Mouse (Mus musculus): Measurements from ENCODE around the gene Gls2. TPM values are rescaled to one million over a fixed set of nuclear protein-coding genes. Genes with fewer than 3 reads are reported as not detected.

Gene Gls2
- total RNA-seq, 2 experiments from 2014 or later = 15.0 to 16.7 TPM

DNA sequence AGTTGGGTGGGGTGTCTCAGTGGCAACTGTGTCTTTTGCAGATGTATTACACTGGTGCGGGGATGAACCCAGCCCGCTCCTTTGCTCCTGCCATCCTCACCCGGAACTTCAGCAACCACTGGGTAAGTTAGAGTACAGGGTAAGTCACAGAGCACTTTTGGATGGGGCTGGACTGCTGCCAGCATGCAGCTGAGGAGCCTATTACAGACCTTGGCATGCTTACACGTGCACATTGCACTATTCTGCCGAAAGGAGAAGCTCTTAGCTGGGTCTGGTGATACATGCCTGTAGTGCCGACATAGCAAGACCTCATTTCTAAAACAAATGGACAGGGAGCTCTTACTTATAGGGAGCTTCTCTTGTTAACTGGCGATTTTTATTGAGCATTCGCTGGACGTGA lies 33.3 kb downstream of the Gls2 start:
- peak; percentile 35; the same call in 1 of the 2 replicates for ATAC-seq (replicated peaks; ENCODE audit: low FRiP score, low TSS enrichment, poor library complexity, severe bottlenecking)

DNA sequence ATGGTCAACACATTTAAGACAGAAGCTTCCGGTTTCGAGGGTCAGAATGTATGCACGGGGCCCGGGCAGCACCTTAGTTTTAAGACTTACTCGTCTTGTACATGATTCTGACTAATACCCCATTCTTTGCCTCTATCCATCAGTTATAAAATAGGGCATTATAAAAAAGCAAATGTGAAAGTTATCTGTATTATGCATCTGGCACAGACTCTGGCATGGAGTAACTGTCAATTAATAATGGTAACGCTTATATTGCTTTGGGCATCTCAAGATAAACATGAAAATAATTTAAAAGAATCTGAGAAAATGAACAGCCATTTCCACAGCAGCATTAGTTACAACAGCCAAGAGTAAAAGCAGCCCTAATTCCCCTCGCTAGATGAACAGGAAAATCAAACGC lies 33.8 kb downstream of the Gls2 start:
- ATAC-seq (replicated peaks; ENCODE audit: low FRiP score, low TSS enrichment, poor library complexity, severe bottlenecking) = 0 out of 2 replicates have a peak, but pooled peaks have one; percentile 24

DNA sequence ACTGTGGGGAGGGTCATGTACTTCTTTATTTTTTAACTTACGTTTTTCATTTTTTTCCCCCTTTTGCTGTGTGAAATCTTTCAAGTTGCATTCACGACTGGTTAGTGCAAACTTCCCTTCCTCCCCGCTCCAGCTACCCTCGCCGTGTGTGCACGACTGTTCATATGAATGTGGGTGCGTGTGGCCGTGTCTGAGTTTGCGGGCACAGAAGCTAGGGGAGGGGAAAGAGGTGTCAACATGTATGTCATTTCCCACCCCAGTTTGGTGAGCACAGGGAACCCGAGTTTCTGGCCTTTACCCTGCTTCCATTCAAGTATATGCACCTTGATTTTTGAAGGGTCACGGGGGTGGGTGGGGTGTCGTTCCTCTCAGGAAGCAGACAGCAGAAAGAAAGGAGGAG lies 36.3 kb downstream of the Gls2 start:
- ATAC-seq (replicated peaks; ENCODE audit: low FRiP score, low TSS enrichment, poor library complexity, severe bottlenecking) = no peak

DNA sequence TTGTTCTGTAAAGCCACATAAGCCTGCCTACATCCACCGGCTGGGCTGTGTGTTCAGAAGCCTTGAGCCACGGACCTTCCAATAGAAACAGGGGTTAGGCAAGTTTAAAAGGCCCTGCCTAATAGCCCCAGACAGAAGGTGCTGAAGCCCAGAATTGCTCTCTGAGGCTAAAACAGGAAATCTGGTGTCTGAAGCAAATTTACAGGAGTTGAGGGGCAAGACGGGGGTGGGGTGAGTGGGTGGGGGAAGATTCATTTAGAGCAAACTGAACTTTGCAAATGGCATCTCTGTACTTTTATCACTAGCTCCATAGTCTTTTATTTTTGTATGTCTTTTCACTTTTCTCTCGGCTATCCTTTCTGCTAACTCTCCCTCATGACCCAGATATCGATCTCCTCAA lies 36.9 kb downstream of the Gls2 start:
- ATAC-seq (replicated peaks; ENCODE audit: low FRiP score, low TSS enrichment, poor library complexity, severe bottlenecking) = no peak

DNA sequence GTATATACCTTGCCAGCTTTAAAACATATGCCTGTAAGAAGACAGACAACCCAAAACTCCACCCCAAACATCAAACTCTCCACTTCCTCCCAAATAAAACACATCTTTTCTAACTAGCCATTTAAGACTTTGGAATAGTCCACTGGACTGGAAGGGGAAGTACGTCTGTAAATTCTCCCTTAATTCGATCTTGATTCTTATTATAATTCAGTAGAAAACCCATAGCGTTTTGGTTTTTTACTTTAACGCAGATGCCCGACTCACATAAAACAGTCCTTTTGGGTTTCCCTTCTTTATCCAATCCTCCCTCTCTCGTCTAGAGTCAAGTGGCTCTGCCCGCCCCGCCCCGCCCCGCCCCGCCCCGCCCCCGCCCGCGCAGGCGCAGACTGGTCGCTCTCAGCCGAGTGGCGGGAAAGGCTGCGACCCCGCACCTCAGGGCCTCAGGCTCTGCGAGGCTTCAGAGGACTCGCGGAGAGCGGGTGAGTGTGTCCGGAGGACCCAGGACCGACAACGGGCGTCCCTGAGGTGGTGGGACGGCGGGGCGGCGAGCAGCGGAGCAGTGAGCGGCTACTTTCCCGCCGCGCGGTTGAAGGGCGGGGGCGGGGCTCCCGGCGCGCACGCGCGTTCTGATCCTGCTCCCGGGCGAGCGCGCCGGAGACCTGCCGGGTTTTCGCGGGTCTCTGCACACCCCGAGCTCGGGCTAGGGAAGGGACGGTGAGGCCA lies 37.6 kb downstream of the Gls2 start, which contains the start of gene Timeless:
Gene Timeless (plus strand): TSS at position 369 of the 723 bp plus-strand sequence.
- peak; percentile 46 for ATAC-seq (replicated peaks; ENCODE audit: low FRiP score, low TSS enrichment, poor library complexity, severe bottlenecking)

DNA sequence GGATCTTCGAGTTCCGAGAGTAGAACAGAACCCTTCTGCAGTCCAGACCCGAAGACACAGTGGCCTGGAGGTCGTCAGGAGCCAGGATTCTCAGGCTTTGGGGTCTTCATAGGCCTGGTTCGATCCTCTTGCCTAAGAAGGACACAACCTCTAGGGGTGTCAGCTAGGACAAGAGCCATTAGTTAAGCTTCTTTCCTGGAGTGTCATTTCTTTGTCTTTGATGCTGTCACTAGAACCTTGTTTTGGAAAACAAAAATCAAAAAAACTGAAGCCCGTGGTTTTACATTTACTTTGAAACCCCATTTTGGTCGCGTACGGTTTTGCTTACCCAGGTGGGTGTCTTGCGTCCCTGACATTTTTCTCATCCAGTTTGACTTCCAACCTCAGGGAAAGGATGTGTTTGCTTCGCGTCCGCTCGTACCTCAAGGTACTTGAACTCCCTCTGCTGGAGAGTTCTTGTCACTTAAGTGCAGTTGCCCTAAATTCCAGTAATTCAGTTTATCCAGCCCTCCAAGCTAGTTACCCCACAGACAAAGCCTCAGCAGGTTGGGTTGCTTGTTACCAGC lies 38.2 kb downstream of the Gls2 start:
- ATAC-seq (replicated peaks; ENCODE audit: low FRiP score, low TSS enrichment, poor library complexity, severe bottlenecking) = peak; percentile 69

DNA sequence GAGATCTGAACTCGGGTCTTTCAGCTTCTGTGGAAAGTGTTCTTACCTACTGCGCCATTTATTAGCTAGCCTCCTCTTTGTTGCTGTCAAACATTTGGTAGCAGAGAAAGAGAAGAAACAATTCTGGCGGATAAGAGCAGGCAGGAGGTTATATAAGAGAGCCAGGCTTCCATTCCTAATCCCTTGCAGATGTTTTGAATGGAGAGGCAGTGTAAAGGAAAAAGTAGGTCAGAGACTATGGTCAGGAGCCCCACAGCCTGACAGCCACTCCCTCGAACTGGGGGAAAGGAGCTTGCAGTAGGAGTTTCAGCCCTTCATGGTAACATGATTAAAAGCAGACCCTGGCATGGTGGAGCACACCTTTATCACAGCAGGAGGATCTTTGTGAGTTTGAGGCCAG lies 42.1 kb downstream of the Gls2 start:
- no peak for ATAC-seq (replicated peaks; ENCODE audit: low FRiP score, low TSS enrichment, poor library complexity, severe bottlenecking)

DNA sequence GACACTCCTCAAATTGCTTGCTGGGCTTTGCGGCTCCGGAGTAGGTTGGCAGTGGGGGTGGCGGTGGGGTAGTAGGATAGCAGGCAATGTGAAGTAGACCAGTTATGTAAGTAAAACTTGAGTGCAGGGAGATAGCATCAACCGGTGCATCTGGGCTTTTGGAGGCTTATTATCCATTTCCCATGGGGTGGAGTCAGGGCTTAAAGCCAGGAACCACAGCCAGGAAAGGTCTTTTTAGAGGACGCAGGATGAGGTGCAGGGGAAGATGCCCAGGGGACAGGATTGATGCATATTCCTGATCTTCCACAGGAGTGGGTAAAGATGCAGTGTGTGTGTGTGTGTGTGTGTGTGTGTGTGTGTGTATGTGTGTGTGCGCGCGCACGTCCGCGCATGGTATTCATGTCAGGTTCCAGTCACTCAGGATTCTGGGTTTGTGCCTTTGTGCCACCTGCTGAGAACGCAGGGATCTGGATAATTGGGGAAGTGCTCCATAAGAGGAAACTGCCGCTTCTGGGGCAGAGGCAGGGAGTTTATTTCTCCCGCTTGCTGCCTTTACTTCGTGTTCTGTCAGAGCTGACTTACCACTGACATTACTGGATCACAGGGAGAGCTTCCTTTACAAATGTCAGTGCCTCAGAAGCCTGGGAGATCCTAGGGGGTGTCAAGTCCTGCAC lies 43.7 kb downstream of the Gls2 start:
- peak; percentile 69 for ATAC-seq (replicated peaks; ENCODE audit: low FRiP score, low TSS enrichment, poor library complexity, severe bottlenecking)

DNA sequence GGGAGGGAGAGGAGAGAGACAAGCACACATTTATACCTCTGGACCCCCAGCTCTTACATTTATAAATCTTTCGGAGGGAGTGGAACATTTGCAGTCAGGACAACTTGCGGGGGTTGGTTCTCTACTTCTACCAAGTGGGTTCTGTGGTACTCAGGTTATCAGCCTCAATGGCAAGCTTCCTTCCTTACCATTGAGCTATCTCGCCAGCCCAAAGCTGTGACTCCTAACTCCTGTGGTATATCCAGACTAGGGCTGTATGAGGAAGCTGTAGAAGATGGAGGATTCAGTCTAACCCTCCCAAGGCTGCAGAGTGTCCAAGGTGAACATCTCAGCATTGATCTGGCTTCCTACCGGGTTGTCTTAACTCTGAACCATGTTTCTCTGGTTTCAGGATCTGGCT lies 44.9 kb downstream of the Gls2 start:
- ATAC-seq (replicated peaks; ENCODE audit: low FRiP score, low TSS enrichment, poor library complexity, severe bottlenecking) = no peak

DNA sequence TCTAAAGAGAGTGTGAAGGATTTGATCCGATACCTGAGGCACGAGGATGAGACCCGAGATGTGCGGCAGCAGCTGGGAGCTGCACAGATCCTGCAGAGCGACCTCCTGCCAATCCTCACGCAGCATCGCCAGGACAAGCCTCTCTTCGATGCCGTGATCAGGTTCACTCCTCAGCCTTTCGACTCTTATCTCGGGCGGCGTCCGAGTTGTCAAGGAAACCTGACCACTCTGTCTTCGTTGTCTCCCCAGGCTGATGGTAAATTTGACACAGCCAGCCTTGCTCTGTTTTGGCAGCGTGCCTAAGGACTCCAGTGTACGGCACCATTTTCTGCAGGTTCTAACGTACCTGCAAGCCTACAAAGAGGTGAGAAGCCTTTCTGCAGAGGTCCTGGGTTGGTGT lies 45.9 kb downstream of the Gls2 start:
- ATAC-seq (replicated peaks; ENCODE audit: low FRiP score, low TSS enrichment, poor library complexity, severe bottlenecking) = peak; percentile 82

DNA sequence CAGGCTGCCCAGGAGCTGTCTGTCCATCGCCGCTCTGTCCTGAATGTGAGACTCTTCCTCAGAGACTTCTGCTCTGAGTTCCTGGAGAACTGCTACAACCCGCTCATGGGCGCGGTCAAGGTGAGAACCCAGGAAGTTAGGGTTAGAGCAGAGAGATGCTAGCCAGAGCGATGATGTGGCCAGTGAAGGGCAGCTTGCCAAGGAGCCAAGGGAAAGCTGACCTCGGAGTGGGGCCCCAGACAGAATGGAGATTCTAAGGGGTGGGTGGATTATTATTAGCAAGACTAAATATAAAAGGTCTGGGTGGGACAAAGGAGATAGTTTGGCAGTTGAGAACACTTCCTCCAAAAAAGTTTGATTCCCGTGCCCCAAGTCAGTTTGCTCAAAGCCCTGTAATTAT lies 49.0 kb downstream of the Gls2 start:
- no peak for ATAC-seq (replicated peaks; ENCODE audit: low FRiP score, low TSS enrichment, poor library complexity, severe bottlenecking)

DNA sequence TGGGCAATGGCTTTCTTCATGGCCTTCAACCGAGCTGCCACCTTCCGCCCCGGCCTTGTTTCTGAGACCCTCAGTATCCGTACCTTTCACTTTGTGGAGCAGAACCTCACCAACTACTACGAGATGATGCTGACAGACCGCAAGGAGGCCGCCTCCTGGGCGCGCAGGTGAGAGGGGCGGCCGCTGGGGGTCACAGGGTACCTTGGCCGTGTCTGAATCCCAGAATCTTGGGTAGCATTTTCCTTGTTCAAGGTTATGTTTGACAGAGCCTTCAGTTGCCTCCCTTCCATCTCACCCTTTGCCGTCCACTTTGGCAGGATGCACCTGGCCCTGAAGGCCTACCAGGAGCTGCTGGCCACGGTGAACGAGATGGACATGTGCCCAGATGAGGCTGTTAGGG lies 49.9 kb downstream of the Gls2 start:
- ATAC-seq (replicated peaks; ENCODE audit: low FRiP score, low TSS enrichment, poor library complexity, severe bottlenecking) = no peak

DNA sequence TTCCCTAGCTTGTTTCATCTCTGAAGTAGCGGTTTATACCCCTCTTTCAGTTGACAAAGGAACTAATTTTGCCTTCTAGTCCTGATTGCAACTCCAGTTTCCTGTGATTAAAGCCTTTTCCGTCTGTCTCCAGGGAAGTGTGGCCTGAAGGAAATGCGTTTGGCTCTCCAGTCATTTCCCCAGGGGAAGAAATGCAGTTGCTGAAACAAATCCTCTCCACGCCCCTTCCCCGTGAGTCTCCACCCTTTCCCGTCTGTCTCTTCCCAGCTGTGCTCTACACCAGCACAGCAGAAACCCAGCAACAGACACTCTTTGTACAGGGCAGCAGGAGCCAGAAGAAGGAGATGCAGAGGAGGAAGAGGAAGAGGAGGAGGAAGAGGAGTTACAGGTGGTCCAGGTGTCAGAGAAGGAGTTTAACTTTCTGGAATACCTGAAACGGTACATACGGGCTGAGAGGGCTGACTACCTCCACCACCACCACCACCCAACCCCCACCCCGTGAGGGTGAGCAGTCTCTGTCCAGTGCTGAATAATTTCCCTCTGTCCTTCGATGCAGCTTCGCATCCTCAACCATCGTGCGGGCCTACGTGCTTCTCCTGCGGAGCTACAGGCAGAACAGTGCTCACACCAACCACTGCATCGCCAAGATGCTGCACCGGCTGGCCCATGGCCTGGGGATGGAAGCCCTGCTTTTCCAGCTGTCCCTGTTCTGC lies 52.9 kb downstream of the Gls2 start:
- no peak for ATAC-seq (replicated peaks; ENCODE audit: low FRiP score, low TSS enrichment, poor library complexity, severe bottlenecking)

DNA sequence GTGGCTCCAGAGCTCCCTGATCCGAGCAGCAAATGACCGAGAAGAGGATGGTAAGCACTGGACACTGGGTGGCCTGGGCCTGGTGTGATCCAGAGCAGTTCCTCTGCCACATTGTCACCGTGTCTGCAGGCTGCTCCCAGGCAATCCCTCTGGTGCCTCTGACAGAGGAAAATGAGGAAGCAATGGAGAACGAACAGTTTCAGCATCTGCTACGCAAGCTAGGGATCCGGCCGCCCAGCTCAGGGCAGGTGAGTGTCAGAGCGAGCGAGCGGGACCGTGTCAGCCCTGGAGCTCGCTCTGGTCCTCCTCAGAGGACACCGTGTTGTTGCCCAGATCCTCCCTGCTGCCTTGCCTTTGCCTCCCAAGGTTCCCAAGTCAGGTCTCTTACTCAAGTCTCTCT lies 56.3 kb downstream of the Gls2 start:
- no peak for ATAC-seq (replicated peaks; ENCODE audit: low FRiP score, low TSS enrichment, poor library complexity, severe bottlenecking)

DNA sequence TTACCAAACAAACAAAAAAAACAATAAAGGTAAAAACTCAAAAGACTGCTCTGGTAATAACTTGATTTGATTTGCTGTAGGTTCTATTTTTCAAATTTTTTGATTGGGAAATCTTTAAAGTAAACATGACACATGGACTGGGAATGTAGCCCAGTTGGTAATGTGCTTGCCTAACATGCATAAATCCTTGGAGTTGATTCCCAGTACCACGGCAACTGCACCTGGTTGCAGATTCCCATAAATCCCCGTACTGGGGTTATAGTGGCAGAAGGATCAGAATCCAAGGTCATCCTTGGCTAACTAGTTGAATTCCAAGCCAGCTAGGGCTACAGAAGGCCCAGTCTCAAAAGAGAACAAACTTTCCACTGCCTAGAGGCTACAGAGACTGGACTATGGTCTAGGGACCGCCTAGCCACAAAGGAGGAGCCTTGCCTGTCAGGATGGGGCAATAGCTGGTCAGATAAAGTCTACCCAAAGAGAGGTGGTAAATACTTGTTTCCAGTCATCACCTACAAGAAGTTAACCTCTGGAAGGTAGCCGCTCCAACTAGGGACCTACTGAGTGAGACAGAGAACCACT lies 59.5 kb downstream of the Gls2 start, which contains the start of gene Apon:
Gene Apon (plus strand): TSS at position 420 of the 579 bp plus-strand sequence.
- no peak for ATAC-seq (replicated peaks; ENCODE audit: low FRiP score, low TSS enrichment, poor library complexity, severe bottlenecking)

DNA sequence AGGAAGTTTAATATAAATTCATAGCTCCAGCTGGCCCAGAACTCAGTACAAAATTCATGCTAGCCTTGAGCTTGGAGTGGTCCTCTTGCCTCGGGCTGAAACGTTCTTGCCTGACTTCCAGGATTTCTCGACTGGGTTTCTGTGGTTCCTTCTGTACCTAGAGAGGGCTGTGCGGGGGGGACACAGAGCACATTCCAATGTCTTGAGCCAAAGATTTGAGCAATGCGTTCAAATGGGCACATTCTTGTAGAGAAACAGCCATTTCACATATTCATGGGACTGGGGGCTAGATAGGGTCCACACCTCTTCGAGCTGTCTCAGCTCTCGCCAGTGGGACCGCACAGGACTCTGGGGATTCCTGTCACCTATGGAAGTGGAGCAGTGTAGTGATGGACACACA lies 61.7 kb downstream of the Gls2 start:
- no peak for ATAC-seq (replicated peaks; ENCODE audit: low FRiP score, low TSS enrichment, poor library complexity, severe bottlenecking)

DNA sequence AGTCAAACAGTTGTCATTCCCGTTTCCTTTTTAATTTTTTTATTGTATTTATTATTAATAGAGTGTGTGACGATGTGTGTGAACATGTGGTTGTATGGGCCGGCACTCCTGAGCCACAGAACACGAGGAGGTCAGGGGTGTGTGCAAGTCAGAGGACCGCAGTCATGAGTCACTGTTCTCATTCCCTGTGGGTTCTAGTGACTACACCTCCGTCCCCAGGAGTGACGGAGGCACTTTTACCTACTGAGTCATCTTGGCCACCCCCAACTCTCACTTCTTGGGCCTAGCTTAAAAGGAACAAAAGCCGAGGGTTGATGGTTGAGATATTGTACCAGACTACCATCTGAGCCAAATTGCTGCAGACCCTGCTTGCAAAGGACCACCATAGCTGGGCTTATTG lies 62.1 kb downstream of the Gls2 start:
- ATAC-seq (replicated peaks; ENCODE audit: low FRiP score, low TSS enrichment, poor library complexity, severe bottlenecking) = no peak

DNA sequence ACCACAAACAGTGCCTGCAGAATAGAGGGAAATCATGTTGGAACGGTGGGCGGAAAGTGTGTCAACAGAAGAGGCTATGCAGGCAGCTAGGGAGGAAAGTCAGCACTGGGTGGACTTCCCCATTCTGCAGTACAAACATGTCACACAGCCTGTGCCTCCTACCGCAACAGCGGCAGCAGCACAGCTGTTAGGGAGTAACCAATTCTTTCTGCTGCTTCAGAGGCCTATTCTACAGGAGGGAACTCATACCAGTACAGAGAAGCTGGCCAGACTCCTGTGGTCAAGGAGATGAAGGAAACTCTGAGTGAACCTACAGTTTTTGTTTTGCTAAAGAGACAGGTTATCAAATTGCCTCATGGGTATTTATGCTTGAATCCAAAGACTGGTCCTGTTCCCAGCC lies 64.7 kb downstream of the Gls2 start:
- ATAC-seq (replicated peaks; ENCODE audit: low FRiP score, low TSS enrichment, poor library complexity, severe bottlenecking) = 0 out of 2 replicates have a peak, but pooled peaks have one; percentile 57
